ENCODE assay signal across 23 mouse cellular contexts in genomic region chr2:128230921-128231320, GRCm38 (mm10).
A peak's percentile ranks its signal among the peaks of the same experiment; 100 is the strongest.
DNase-seq lines count a peak whose midpoint lies in the region; ATAC-seq and TF ChIP-seq lines count a peak whose summit lies in the region.
"Had no signal": no experiment of that assay in that cellular context is flagged by ENCODE, and none has a peak within 500 bp of the region (broad histone marks: within the 10 kb centered on the region; RNA-seq: fewer than 3 reads in every experiment).

No protein-coding gene starts in this region.

- TF ChIP-seq RAD21 in CH12.LX (IDR thresholded peaks at IDR 0.05; ENCODE audit: low read depth, low read length): no peak

- DNase-seq in liver, postnatal 0 days: no peak
- peak; percentile 44 for DNase-seq in CH12.LX (ENCODE audit: extremely low read depth)
- DNase-seq in frontal cortex, postnatal 36 days (ENCODE audit: low spot score in 2 of 2): no peak
- no peak for DNase-seq in cerebellum, adult 8-10 months
- DNase-seq: adrenal gland, adult 8-10 months; adrenal gland, postnatal 14 days; adrenal gland, postnatal 36 days; cerebellum, adult 11-12 months; cerebellum, adult 2 months; cerebellum, adult 9-11 months; cerebellum, postnatal 14 days; cerebellum, postnatal 36 days; embryo, embryonic 11 days; forebrain, postnatal 0 days had no signal

- no peak overlapping the region for H3K9ac ChIP-seq in liver, postnatal 0 days (replicated peaks)
- no peak overlapping the region for H3K9ac ChIP-seq in liver, embryonic 12.5 days
- H3K9ac ChIP-seq in CH12.LX (ENCODE audit: insufficient read depth, low read depth): no peak overlapping the region
- H3K9ac ChIP-seq: embryonic facial prominence, embryonic 13.5 days; embryonic facial prominence, embryonic 15.5 days; forebrain, embryonic 12.5 days; forebrain, postnatal 0 days had no signal

- no peak overlapping the region for H3ac ChIP-seq in myocyte (ENCODE audit: control insufficient read depth, insufficient read length)

- H3K27me3 ChIP-seq in liver, postnatal 0 days (ENCODE audit: insufficient read depth, low read length): no peaks in the 10 kb centered on the region
- peaks cover 3% of the 10 kb centered on the region; the same call in 1 of the 2 replicates for H3K27me3 ChIP-seq in liver, embryonic 12.5 days (replicated peaks)
- H3K27me3 ChIP-seq in CH12.LX (replicated peaks): no peaks in the 10 kb centered on the region
- no peaks in the 10 kb centered on the region for H3K27me3 ChIP-seq in myocyte (ENCODE audit: control insufficient read depth, insufficient read depth, insufficient read length)
- H3K27me3 ChIP-seq: embryonic facial prominence, embryonic 13.5 days; embryonic facial prominence, embryonic 15.5 days; forebrain, embryonic 12.5 days had no signal

- peak; percentile 72 for ATAC-seq in liver, postnatal 0 days
- ATAC-seq in liver, embryonic 12.5 days: no peak
- ATAC-seq: CD4-positive, CD25-positive, alpha-beta regulatory T cell, adult 4 months; forebrain, embryonic 14.5 days; forebrain, postnatal 0 days had no signal

- no peak overlapping the region for H3K4me3 ChIP-seq in liver, postnatal 0 days (ENCODE audit: low read depth, low read length)
- no peak overlapping the region for H3K4me3 ChIP-seq in liver, embryonic 12.5 days
- no peak overlapping the region for H3K4me3 ChIP-seq in CH12.LX (replicated peaks in 1 of 3; ENCODE audit: low read depth in 2 of 3, low read length in 2 of 3, poor library complexity in 1 of 3)
- H3K4me3 ChIP-seq in myocyte: no peak overlapping the region
- H3K4me3 ChIP-seq: embryonic facial prominence, embryonic 13.5 days; embryonic facial prominence, embryonic 15.5 days; erythroblast, embryonic 14.5 days; forebrain, embryonic 10.5 days; forebrain, embryonic 12.5 days had no signal

- H3K79me2 ChIP-seq in CH12.LX (replicated peaks; ENCODE audit: control insufficient read depth, extremely low read depth, insufficient read depth, poor library complexity, severe bottlenecking) (no peaks in the 10 kb centered on the region), myocyte (ENCODE audit: control insufficient read depth, insufficient read depth) (no peaks in the 10 kb centered on the region)

- in situ Hi-C loops in CH12.LX (cut with MboI; ENCODE audit: low pct_ligation_motif_present, low pct_unique_long_range_greater_than_20kb, low sequenced_read_pairs): no loop called here

- no peak for TF ChIP-seq CTCF in liver, postnatal 0 days (IDR thresholded peaks at IDR 0.05; ENCODE audit: low read depth)
- TF ChIP-seq CTCF in CH12.LX (conservative IDR thresholded peaks at IDR 0.05 in 1 of 2, IDR thresholded peaks at IDR 0.05 in 1 of 2; ENCODE audit: low read depth in 2 of 2, low read length in 2 of 2): no peak

- H3K27ac ChIP-seq in liver, postnatal 0 days (ENCODE audit: low read depth): no peak overlapping the region
- H3K27ac ChIP-seq in liver, embryonic 12.5 days: no peak overlapping the region
- no peak overlapping the region for H3K27ac ChIP-seq in CH12.LX (ENCODE audit: insufficient read depth, low read depth)
- H3K27ac ChIP-seq: embryonic facial prominence, embryonic 13.5 days; embryonic facial prominence, embryonic 15.5 days; forebrain, embryonic 10.5 days; forebrain, embryonic 12.5 days had no signal

- H3K4me2 ChIP-seq in liver, postnatal 0 days (ENCODE audit: low read depth, low read length): no peak overlapping the region
- H3K4me2 ChIP-seq in liver, embryonic 12.5 days: no peak overlapping the region
- peak overlapping the region; percentile 47 for H3K4me2 ChIP-seq in CH12.LX (ENCODE audit: insufficient read depth, low read depth, poor library complexity, severe bottlenecking)
- no peak overlapping the region for H3K4me2 ChIP-seq in myocyte (ENCODE audit: low read depth)
- H3K4me2 ChIP-seq: embryonic facial prominence, embryonic 13.5 days; embryonic facial prominence, embryonic 15.5 days; forebrain, embryonic 12.5 days had no signal

- TF ChIP-seq POLR2A in CH12.LX (IDR thresholded peaks at IDR 0.05; ENCODE audit: low read depth, low read length) (no peak), myocyte (IDR thresholded peaks at IDR 0.05; ENCODE audit: insufficient read length, low read depth) (no peak)

- peaks cover 8% of the 10 kb centered on the region; the same call in 1 of the 2 replicates for H3K4me1 ChIP-seq in liver, postnatal 0 days (ENCODE audit: insufficient read depth)
- H3K4me1 ChIP-seq in liver, embryonic 12.5 days: no peaks in the 10 kb centered on the region
- peaks cover 3 to 29% of the 10 kb centered on the region in 2 experiments; a peak in 3 of 4 replicates for H3K4me1 ChIP-seq in CH12.LX (ENCODE audit: control insufficient read depth in 1 of 2, insufficient read depth in 2 of 2)
- H3K4me1 ChIP-seq: forebrain, embryonic 12.5 days had no signal

- dilution Hi-C loops in CH12.LX (cut with MboI; ENCODE audit: extremely low pct_ligation_motif_present, extremely low pct_unique_long_range_greater_than_20kb, low sequenced_read_pairs): no loop called here

- 63% methylated on average over 4 of the region's 4 CpGs for WGBS in liver, postnatal 0 days (ENCODE audit: insufficient replicate concordance)
- WGBS in liver, embryonic 12.5 days (ENCODE audit: insufficient replicate concordance): 69% methylated on average over 4 of the region's 4 CpGs

- no peaks in the 10 kb centered on the region for H3K9me3 ChIP-seq in liver, postnatal 0 days (ENCODE audit: low read length)
- no peaks in the 10 kb centered on the region for H3K9me3 ChIP-seq in liver, embryonic 12.5 days (replicated peaks)
- no peaks in the 10 kb centered on the region for H3K9me3 ChIP-seq in CH12.LX (replicated peaks; ENCODE audit: low read length)
- H3K9me3 ChIP-seq: embryonic facial prominence, embryonic 13.5 days; embryonic facial prominence, embryonic 15.5 days; forebrain, embryonic 10.5 days; forebrain, embryonic 12.5 days had no signal

- no peak for TF ChIP-seq EP300 in liver, postnatal 0 days (IDR thresholded peaks at IDR 0.05; ENCODE audit: low read depth)
- peak; percentile 50; the same call in 1 of the 2 replicates for TF ChIP-seq EP300 in CH12.LX (IDR thresholded peaks at IDR 0.05; ENCODE audit: low read length)

- H3K36me3 ChIP-seq in liver, postnatal 0 days (replicated peaks; ENCODE audit: insufficient read depth, low read length): no peaks in the 10 kb centered on the region
- no peaks in the 10 kb centered on the region for H3K36me3 ChIP-seq in liver, embryonic 12.5 days
- H3K36me3 ChIP-seq in CH12.LX (replicated peaks in 1 of 2; ENCODE audit: control insufficient read depth in 1 of 2, insufficient read depth in 1 of 2, low read length in 1 of 2) (no peaks in the 10 kb centered on the region), myocyte (ENCODE audit: control insufficient read depth, insufficient read depth) (no peaks in the 10 kb centered on the region)
- H3K36me3 ChIP-seq: embryonic facial prominence, embryonic 13.5 days; embryonic facial prominence, embryonic 15.5 days; forebrain, embryonic 10.5 days; forebrain, embryonic 12.5 days had no signal

TF ChIP-seq in CH12.LX, 34 proteins besides CTCF, POLR2A, EP300 and RAD21:
- no peak for TF ChIP-seq USF1 (IDR thresholded peaks at IDR 0.05; ENCODE audit: low read depth, low read length)
- peak; percentile 15; the same call in 1 of the 2 replicates for TF ChIP-seq SIN3A (IDR thresholded peaks at IDR 0.05; ENCODE audit: low read length)
- peak; percentile 75 for TF ChIP-seq BHLHE40 (IDR thresholded peaks at IDR 0.05; ENCODE audit: low read depth, low read length)
- TF ChIP-seq TCF12 (IDR thresholded peaks at IDR 0.05; ENCODE audit: low read depth, low read length): peak; percentile 29; the same call in 1 of the 2 replicates
- peak; percentile 38; the same call in 1 of the 2 replicates for TF ChIP-seq MEF2A (IDR thresholded peaks at IDR 0.05; ENCODE audit: borderline replicate concordance, low read depth, low read length)
- TF ChIP-seq GABPA (IDR thresholded peaks at IDR 0.05; ENCODE audit: insufficient replicate concordance, low read depth, low read length): no peak
- TF ChIP-seq ZKSCAN1 (IDR thresholded peaks at IDR 0.05; ENCODE audit: borderline replicate concordance, low read depth, low read length): no peak
- peak; percentile 28; the same call in 1 of the 2 replicates for TF ChIP-seq JUN (IDR thresholded peaks at IDR 0.05; ENCODE audit: insufficient read depth, low read depth, low read length)
- no peak; the same call in 1 of the 2 replicates for TF ChIP-seq IRF4 (IDR thresholded peaks at IDR 0.05; ENCODE audit: low read depth, low read length)
- TF ChIP-seq MXI1 (IDR thresholded peaks at IDR 0.05; ENCODE audit: low read depth, low read length): no peak
- TF ChIP-seq ETS1 (conservative IDR thresholded peaks at IDR 0.05; ENCODE audit: low read depth, low read length): peak; percentile 60; the same call in 1 of the 2 replicates
- peak; percentile 18; the same call in 1 of the 2 replicates for TF ChIP-seq JUND (conservative IDR thresholded peaks at IDR 0.05; ENCODE audit: low read depth, low read length)
TF ChIP-seq in CH12.LX: peak in this region for 7.

TF ChIP-seq in myocyte, 11 proteins besides CTCF, POLR2A, EP300 and RAD21:
- TF ChIP-seq MAX (IDR thresholded peaks at IDR 0.05; ENCODE audit: low read depth) (no peak), CEBPB (IDR thresholded peaks at IDR 0.05; ENCODE audit: insufficient read depth, poor library complexity, severe bottlenecking) (peak; percentile 55; the same call in 1 of the 2 replicates)
